Mouse (Mus musculus): Measurements from ENCODE around the gene AI597479.

DNA sequence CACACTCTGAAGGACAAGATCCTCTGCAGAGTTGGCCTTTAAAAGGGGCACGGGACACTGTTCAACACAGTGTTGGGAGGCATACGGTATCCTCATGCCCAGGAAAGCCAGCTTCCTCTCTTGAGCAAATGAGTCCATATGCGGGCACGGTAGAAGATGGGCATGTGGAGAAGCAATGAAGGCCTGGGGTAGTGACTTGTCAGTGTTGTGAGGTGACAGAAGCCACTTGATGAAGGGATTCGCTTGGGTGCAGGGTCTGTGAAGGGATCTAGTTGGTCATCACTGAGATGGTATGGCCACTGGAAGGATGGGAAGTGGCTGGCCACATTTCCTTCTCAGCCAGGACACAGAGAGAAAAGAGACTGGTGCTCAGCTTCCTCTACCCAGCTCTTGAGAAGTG lies 66.1 kb downstream of the AI597479 start:
- TF ChIP-seq CTCF (IDR thresholded peaks at IDR 0.05; ENCODE audit: borderline replicate concordance, control insufficient read depth, extremely low read depth, insufficient read depth, low read length, poor library complexity) (no peak), POLR2A (IDR thresholded peaks at IDR 0.05; ENCODE audit: control insufficient read depth, extremely low read depth, insufficient read depth, low read length, poor library complexity) (no peak)

Measured in thymus, adult 2 months (tissue).